Mouse (Mus musculus): ENCODE data around the gene Stra8.

DNA sequence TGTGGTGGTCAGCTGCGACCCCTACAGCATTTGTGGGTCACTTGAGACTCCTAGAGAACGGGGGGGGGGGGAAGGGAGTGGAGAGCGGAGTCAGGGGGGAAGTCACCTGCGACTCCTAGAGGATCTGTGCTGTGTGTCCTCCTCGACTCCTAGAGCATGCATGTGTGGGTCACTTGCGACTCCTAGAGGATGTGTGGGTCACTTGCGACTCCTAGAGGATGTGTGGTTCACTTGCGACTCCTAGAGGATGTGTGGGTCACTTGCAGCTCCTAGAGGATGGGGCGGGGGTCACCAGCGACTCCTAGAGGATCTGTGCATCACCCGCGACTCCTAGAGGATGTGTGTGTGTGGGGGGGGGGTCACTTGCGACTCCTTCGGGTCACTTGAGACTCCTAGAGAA lies 2.0 kb downstream of the Stra8 start:
- peak; percentile 77 for TF ChIP-seq CTCF (conservative IDR thresholded peaks at IDR 0.05; ENCODE audit: low read length)
- no peak for TF ChIP-seq POU5F1 (IDR thresholded peaks at IDR 0.05; ENCODE audit: borderline replicate concordance, low read length)

All from E14TG2a.4 (cell line).